Mouse (Mus musculus) heart, embryonic 11.5 days (tissue): Measurements from ENCODE around the gene Gucd1. TPM values are rescaled to one million over a fixed set of nuclear protein-coding genes. Genes with fewer than 3 reads are reported as not detected.
A peak's percentile ranks its signal among the peaks of the same experiment; 100 is the strongest.
"Not testable (repeated sequence)": the region's sequence is repeated elsewhere in the genome, so short reads cannot be mapped to it uniquely, and the experiment has no call there.

Experiments
- ATAC-seq: fragments of 200-750 bp; cut with Nextera tagmentation; replicated peaks from 2 replicates; pipeline ENCODE4 v1.8.0; 2017; ENCODE audit warnings: moderate library complexity; ENCODE audit not compliant: insufficient number of reproducible peaks, low FRiP score, low TSS enrichment
- H3K27ac ChIP-seq: fragments of 300-500 bp; sonication (generic); 2 replicates; pipeline ENCODE4 v1.5.1; 2014; ENCODE audit warnings: mild to moderate bottlenecking, low read depth, low read length
- H3K27me3 ChIP-seq: fragments of 300-500 bp; sonication (generic); 2 replicates; pipeline ENCODE4 v1.6.1; 2014; ENCODE audit warnings: mild to moderate bottlenecking, low read length, mixed read lengths; ENCODE audit not compliant: control insufficient read depth, insufficient read depth
- H3K36me3 ChIP-seq: fragments of 300-500 bp; sonication (generic); 2 replicates; pipeline ENCODE4 v1.6.1; 2014; ENCODE audit warnings: mild to moderate bottlenecking, low read length, moderate library complexity, mixed read lengths; ENCODE audit not compliant: control insufficient read depth, insufficient read depth
- H3K4me1 ChIP-seq: fragments of 300-500 bp; sonication (generic); 2 replicates; pipeline ENCODE4 v1.6.1; 2014; ENCODE audit warnings: low read length; ENCODE audit not compliant: control insufficient read depth, insufficient read depth
- H3K4me2 ChIP-seq: fragments of 300-500 bp; sonication (generic); 2 replicates; pipeline ENCODE4 v1.6.1; 2014; ENCODE audit warnings: mild to moderate bottlenecking, moderate library complexity
- H3K4me3 ChIP-seq: fragments of 300-500 bp; sonication (generic); 2 replicates; pipeline ENCODE4 v1.5.1; 2014; ENCODE audit warnings: low read depth, low read length
- H3K9ac ChIP-seq: fragments of 300-500 bp; sonication (generic); 2 replicates; pipeline ENCODE4 v1.6.1; 2014; ENCODE audit warnings: mild to moderate bottlenecking, low read depth, low read length, moderate library complexity
- H3K9me3 ChIP-seq: fragments of 300-500 bp; sonication (generic); replicated peaks from 2 replicates; pipeline ENCODE4 v1.6.1; 2016; ENCODE audit warnings: low read length; ENCODE audit not compliant: control insufficient read depth
- whole genome bisulfite sequencing: fragments of 180-500 bp; shearing (Covaris S2); extraction: QIAGEN DNeasy Blood & Tissue Kit; methylation state at CpG from one replicate; pipeline ENCODE4 v1.1.7; 2014; ENCODE audit not compliant: insufficient replicate concordance; 5-methylcytosine and 5-hydroxymethylcytosine counted together
- polyA plus RNA-seq: library from polyadenylated mRNA; unstranded; fragments of >200 nt; fragmentation: Nextera tagmentation; extraction: Ambion mirVana; gene quantifications from 2 replicates; pipeline ENCODE4 v1.2.1, GENCODE M21; 2014

The Gucd1 gene
- polyA plus RNA-seq, 1 experiment from 2014 or later, result 30.5 TPM

DNA sequence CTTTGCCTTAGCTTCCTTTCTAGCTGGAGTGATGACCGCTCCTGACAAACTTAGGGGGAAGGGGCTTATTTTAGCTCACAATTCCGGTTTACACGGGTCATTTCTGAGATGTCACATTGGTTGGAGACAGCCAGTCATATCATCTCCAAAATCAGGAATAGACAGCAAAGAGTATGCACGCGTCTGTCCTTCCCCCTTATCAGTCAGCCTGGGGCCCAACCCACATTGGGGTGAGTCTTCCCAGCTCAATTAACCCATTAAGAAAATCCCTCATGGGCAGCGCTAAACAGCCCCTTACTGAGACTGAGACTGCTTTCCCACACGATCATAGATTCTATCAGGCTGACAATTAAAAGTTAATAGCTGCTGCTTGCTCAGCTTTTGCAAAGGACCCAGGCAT lies 3.4 kb downstream of the Gucd1 start:
- Histone ChIP-seq H3K4me2 (peak overlapping the region; percentile 88), H3K9ac (no peak overlapping the region), H3K4me3 (no peak overlapping the region; the same call in 1 of the 2 replicates), H3K9me3 (no peaks in the 10 kb centered on the region), H3K27me3 (no peaks in the 10 kb centered on the region), H3K4me1 (peaks cover 26% of the 10 kb centered on the region), H3K36me3 (peaks cover 25% of the 10 kb centered on the region), H3K27ac (no peak overlapping the region)
- WGBS, result 50% methylated on average over 7 of the region's 7 CpGs
- ATAC-seq, result no peak

DNA sequence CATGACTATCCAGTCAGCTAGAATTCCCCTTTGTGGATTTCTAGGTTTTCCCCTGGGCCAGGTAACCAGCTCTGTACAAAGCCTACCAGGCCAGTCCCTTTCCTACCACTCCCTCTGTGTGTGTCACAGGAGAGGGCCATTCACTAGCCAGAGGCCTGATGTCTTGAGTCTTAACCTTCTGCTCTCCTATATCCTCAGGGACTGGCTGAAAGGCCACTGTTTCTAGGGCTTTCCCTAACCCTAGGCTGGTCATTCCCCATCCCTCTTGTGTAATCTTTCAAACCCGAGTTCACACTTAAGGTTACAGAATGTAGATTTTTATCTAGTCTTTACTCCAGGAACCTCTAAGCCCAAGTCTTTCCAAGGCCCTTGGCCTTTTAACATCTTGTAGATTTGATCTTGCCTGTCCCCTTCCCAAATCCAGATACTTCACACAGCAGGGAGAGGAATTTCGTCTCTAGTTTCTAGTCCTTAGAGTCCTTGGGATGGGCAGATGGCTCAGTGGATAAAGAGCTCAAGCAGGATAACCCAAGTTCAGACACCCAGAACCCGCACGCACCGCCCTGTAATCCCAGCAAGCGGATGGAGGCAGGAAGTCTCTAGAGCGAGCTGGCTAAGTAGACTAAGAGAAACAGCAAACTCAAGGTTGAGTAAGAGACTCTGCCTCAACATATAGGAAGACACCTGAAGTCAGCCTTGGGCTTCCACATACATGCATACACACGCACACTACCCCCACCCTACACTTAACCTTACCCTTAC lies 4.3 kb downstream of the Gucd1 start:
- no peak for ATAC-seq
- Histone ChIP-seq H3K4me3 (no peak overlapping the region), H3K27ac (no peak overlapping the region), H3K9me3 (no peaks in the 10 kb centered on the region), H3K36me3 (peaks cover 34% of the 10 kb centered on the region), H3K4me2 (peak overlapping the region; percentile 88), H3K27me3 (no peaks in the 10 kb centered on the region), H3K9ac (no peak overlapping the region), H3K4me1 (peaks cover 19% of the 10 kb centered on the region)
- 81% methylated on average over 8 of the region's 8 CpGs for WGBS

DNA sequence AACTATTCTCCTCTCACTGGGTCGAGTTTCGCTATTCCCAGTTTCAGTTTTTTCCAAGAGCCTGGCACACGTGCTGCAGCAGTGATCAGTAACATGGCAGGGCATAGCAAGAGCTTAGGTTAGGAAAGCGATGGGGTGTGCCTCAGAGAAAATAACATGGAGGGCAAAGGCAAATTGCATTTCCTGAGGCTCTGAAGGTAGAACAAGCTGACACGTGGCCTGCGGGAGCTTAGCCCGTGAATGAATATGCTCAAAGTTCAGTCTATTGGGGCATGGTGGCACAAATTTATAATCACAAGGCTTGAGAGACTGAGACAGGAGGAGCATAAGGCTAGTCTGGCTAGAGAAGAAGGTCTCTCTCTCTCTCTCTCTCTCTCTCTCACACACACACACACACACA lies 5.0 kb downstream of the Gucd1 start:
- H3K9me3 ChIP-seq, result no peaks in the 10 kb centered on the region
- peaks cover 18% of the 10 kb centered on the region for H3K4me1 ChIP-seq
- no peak overlapping the region for H3K27ac ChIP-seq
- H3K9ac ChIP-seq, result no peak overlapping the region
- no peak for ATAC-seq
- WGBS, result 82% methylated on average over 7 of the region's 7 CpGs
- no peak overlapping the region for H3K4me3 ChIP-seq
- H3K27me3 ChIP-seq, result no peaks in the 10 kb centered on the region
- H3K4me2 ChIP-seq, result no peak overlapping the region
- H3K36me3 ChIP-seq, result peaks cover 38% of the 10 kb centered on the region

- H3K9ac ChIP-seq, result no peak overlapping the region
- no peak for ATAC-seq
- H3K4me2 ChIP-seq, result no peak overlapping the region
- H3K9me3 ChIP-seq, result no peaks in the 10 kb centered on the region
- H3K4me3 ChIP-seq, result no peak overlapping the region
- peaks cover 40% of the 10 kb centered on the region for H3K36me3 ChIP-seq
- H3K4me1 ChIP-seq, result peaks cover 18% of the 10 kb centered on the region
- H3K27ac ChIP-seq, result no peak overlapping the region
- H3K27me3 ChIP-seq, result no peaks in the 10 kb centered on the region
- 93% methylated on average over 7 of the region's 7 CpGs for WGBS
Observed at GRCm38 (mm10) chr10:75511897-75512296, 5.9 kb downstream of the Gucd1 start.

GRCm38 (mm10) chr10:75511060-75511459 lies 6.7 kb downstream of the Gucd1 start:
- Histone ChIP-seq H3K9me3 (no peaks in the 10 kb centered on the region), H3K36me3 (peaks cover 43% of the 10 kb centered on the region), H3K4me1 (peaks cover 13% of the 10 kb centered on the region), H3K4me3 (no peak overlapping the region), H3K27ac (no peak overlapping the region), H3K4me2 (no peak overlapping the region), H3K27me3 (no peaks in the 10 kb centered on the region), H3K9ac (no peak overlapping the region)
- WGBS, result 88% methylated on average over 9 of the region's 9 CpGs
- ATAC-seq, result no peak

DNA sequence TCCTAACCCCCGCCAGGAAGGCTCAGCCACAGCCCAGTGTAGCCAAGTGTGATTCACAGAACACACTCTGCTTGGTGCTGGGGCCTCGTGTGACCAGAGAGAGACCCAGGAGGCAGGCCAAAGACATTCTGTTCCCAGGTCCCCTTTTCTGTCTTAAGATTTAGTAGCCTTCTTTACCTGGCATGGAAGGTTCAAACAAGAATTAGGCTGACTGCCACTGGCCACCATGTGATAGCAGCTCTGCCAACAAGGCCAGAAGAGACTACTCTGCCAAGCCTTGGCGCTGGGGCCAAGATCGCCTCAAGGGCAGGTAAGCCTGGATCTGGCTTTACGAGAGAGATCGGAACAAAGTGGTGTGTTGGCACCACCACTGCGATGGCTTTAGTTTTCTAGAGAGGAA lies 7.3 kb downstream of the Gucd1 start:
- 96% methylated on average over 7 of the region's 7 CpGs for whole genome bisulfite sequencing
- no peak overlapping the region for H3K4me2 ChIP-seq
- H3K27me3 ChIP-seq, result no peaks in the 10 kb centered on the region
- H3K9ac ChIP-seq, result no peak overlapping the region
- H3K4me1 ChIP-seq, result peaks cover 7% of the 10 kb centered on the region; the same call in 1 of the 2 replicates
- ATAC-seq, result no peak
- no peaks in the 10 kb centered on the region for H3K9me3 ChIP-seq
- H3K27ac ChIP-seq, result no peak overlapping the region
- H3K4me3 ChIP-seq, result no peak overlapping the region
- peaks cover 43% of the 10 kb centered on the region for H3K36me3 ChIP-seq

DNA sequence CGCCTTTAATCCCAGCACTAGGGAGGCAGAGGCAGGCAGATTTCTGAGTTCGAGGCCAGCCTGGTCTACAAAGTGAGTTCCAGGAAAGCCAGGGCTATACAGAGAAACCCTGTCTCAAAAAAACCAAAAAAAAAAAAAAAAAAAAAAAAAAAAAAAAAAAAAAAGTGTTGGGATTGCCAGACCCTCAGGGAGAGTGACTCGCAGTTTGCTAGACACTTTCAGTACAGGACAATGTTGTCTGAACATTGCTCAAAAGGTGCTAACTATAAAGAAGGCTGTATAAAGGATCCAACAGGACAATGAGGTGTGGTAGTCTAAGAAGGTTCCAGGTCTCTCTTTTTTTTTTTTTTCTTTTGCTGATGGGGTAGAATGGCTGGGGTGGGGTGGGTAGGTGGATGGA lies 11.8 kb downstream of the Gucd1 start:
- H3K27ac ChIP-seq, H3K4me3 ChIP-seq, H3K27me3 ChIP-seq, H3K4me1 ChIP-seq, H3K9ac ChIP-seq, H3K9me3 ChIP-seq, H3K4me2 ChIP-seq, ATAC-seq: not testable (repeated sequence)
- 86% methylated on average over 3 of the region's 3 CpGs for WGBS
- H3K36me3 ChIP-seq, result peaks cover 32% of the 10 kb centered on the region

GRCm38 (mm10) chr10:75505130-75505495 lies 12.7 kb downstream of the Gucd1 start:
- 69% methylated on average over 3 of the region's 3 CpGs for WGBS
- no peak overlapping the region for H3K27ac ChIP-seq
- no peaks in the 10 kb centered on the region for H3K27me3 ChIP-seq
- no peaks in the 10 kb centered on the region for H3K9me3 ChIP-seq
- H3K36me3 ChIP-seq, result peaks cover 25% of the 10 kb centered on the region
- no peaks in the 10 kb centered on the region for H3K4me1 ChIP-seq
- no peak overlapping the region for H3K4me2 ChIP-seq
- no peak overlapping the region for H3K4me3 ChIP-seq
- ATAC-seq, result no peak
- no peak overlapping the region for H3K9ac ChIP-seq
